Mouse (Mus musculus) left cerebral cortex, postnatal 25 days (tissue): ENCODE measurements around the gene Nid1. TPM values are rescaled to one million over a fixed set of nuclear protein-coding genes. Genes with fewer than 3 reads are reported as not detected.
"Not testable (repeated sequence)": the region's sequence is repeated elsewhere in the genome, so short reads cannot be mapped to it uniquely, and the experiment has no call there.

ENCODE experiments used
- DNase-seq, 2 experiments: peaks; one replicate each; pipeline ENCODE4 v3.0.0; 2022; ENCODE audit warnings: low spot score in 2 of 2, mixed read lengths in 1 of 2
- intact Hi-C: fragments of 180-260 bp; cut with DNase I; formaldehyde crosslinking; loops from one replicate; pipeline ENCODE4 v1.15.1; 2025
- total RNA-seq, 2 experiments: library from RNA; stranded (reverse); gene quantifications; 2 replicates each; pipeline ENCODE4 v1.2.3; 2021

The Nid1 gene
- total RNA-seq, 2 experiments from 2014 or later = 9.2 to 10.0 TPM

DNA sequence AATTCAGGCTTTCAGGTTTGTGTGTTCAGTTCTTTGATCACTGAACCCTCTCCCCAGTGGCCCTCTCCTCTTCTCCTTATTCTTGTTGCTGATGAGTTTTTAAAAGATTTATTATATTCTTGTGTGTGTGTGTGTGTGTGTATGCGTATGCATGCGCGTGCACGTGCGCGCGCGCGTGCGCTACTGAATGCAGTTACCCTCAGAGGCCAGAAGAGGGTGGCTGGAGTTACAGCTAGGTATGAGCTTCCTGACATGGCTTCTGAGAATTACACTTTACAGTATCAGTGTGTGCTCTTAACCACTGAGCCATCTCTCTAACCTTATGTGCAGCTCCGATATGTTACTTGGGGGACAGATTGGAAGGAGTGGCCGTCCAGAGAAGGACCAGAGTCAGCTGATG is 12.6 kb downstream of the Nid1 start:
- DNase-seq, intact Hi-C loops: not testable (repeated sequence)

DNA sequence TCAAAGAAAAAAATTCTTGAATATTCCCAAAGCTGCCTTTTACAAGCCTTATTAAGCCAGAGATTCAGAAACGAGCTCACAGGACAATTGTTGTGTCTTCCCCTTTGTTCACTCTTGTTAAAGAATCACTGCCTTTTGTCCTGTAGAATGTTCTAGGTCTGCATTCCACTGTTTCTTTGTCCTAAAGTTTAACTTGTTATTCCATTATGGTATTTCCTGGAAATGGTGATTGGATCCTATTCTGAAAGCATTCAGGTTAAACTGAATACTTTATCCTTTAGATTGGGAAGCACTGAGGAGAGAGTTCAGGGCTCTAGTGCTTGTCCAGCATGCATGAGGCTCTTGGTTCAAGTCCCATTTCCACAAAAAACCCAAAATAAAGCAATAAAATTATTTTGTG is 13.6 kb downstream of the Nid1 start:
- intact Hi-C loops, DNase-seq: not testable (repeated sequence)

DNA sequence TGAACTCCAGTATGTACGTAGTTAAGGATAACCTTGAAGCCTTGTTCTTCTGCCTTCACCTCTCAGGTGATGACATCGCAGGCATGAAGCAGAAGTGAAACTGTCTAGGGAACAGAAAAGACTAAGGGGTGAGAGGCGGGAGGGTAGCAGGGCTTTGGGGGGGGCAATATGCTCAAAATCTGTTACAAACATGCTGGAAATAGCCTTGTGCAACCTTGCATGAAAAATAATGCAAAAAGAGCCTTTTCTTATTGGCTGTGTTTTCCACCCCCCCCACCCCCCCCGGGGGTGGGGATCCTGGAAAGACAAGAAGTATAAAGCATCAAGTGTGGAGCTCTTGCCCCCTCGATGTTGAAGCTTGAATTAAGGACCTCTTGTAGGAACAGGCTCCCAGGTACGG is 16.0 kb downstream of the Nid1 start:
- intact Hi-C loops, DNase-seq: not testable (repeated sequence)

DNA sequence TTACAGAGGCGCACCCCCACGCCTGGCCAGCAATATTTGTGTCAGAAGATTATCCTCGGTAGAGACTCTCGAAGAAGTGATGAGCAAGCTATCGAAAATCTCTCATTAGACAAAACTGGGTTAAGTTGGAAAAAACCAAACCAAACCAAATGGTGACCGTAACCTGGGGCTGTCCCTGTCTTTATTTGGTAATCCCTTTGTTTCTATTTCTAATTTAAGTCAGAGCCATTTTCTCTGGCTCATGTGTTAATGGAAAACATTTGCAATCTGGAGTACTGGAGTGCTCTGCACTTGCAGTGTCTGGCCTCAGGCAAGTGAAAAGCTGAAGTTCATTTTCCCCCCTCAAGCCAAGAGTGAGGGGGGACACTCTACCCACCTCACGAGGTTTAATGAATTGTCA is 16.9 kb downstream of the Nid1 start:
- DNase-seq, intact Hi-C loops: not testable (repeated sequence)

DNA sequence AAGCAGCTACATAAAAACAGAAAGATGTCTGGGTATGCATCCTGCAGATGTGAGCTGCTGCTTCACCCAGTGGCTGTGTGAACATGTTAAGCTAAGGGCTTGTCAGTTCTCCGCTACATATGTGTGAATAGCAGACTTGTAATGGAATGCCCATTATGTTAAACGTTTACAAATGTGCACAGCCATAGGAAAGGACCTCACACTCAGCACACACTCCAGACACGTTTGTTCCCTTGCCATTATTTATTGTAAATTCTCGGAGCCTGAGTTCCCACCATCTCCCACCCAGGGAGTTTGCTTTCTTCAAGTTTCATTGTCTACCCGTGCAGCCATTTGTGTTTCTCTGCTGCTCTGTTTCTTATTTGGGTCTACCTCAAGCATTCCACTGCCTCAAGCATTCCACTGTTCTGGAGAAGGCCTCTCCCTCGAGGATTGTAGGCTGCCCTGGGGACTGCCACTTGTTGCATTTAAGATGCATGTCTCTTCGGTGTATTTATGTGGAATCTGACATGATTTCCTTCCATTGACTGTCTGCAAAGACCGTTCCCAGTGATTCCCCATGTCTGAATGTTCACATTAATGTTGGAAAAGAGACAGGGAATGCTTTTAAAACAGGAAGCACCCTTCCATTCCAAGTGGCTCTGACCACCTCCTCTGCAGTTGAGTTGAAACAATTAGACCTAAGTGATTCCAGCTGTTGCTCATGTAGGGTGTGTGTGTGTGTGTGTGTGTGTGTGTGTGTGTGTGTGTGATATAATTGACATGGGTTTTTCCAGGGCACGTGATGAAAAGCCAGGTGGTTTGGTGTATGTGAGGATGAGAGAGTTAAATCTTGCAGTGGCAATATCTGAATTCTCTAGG is 18.5 kb downstream of the Nid1 start:
- intact Hi-C loops, DNase-seq: not testable (repeated sequence)

DNA sequence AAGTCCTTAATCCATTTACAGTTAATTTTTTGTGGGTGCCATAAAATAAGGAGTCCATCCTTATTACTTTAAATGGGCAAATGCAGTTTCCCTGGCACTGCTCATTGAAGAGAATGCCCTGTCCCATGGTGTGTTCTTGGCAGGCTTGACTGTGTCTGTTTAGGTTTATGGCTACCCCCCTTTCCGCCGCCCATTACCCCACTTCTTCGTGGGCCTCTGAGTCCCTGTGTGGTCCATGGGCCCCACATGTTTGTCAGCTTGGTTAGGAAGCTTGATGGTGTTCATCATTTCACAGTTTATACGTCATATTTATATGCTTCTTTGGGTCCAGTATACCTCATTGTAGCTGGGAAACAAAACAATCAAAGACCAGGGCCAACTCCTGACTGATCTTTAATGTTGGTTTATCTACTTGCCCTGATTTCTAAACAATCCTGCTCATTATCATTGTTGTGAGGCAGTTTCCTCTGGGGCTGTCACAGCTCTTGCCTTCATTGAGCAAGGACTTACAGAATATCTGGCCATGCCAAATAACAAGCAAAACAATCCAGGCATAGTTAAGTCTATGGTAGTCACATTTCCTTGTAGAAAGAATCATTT is 20.9 kb downstream of the Nid1 start:
- intact Hi-C loops = no loop called here
- no peak for DNase-seq

DNA sequence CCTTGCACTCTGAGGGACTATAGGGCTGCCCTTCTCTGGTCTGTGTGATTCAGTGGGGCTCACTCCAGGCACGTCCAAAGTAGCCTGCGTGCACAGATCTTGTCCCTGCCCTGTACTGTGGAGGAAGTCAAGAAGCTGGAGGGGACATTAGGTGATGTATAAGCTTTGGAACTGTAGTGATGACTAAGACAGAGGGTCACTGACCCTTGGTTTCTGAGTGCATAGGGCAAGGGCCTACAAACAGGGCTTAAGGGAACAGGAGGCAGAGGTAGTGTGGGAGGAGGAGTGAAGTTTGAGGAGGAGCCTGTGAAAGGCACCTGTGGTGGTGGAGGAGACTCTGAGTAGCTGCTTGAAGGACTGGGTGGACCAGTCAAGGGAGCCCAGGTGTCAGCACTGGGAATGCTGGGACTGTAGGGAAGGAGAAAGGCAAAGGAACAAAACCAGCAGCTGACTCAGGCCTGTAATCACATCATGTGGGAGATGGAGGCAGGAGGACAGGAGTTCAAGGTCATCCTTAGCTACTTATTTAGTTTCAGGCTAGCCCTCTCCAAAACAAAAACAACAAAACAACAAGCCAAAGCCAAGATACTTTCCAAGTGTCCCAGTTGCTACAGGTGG is 23.3 kb downstream of the Nid1 start:
- DNase-seq = no peak
- intact Hi-C loops = no loop called here

DNA sequence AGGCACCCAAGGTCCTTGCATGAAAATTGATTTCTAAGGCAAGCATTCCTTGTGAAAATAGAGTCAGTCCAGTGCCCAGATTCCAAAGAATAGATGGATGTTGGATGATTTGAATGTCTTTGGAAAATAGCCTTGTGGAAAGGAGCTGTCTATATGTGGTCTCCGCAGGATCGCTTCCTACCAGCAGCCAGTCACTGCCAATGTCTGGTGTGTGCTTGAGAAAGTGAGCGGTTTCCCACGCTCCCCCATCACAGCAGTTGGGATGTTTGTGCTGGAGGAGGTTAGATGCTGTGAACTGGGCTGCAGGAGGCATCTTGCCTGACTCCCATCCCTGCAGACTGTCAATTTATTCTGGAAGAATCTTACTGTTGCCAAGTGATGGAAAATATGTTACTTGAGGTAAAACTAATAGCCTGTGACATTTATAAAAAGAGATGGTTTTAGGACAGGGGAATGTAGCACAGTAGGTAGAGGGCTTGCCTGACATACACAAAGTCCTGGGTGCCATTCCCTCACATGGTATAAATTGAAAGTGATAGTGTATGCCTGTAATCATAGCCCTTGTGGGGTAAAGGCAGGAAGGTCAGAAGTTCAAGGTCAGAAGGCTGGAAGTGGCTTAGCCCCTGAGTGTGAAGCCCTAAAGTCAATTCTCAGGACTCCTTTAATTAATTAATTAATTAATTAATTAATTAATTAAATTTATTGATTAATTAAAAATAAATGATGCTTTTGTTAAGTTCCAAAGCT is 24.3 kb downstream of the Nid1 start:
- peak in 1 of 2 experiments; percentile 11 for DNase-seq
- intact Hi-C loops = no loop called here

DNA sequence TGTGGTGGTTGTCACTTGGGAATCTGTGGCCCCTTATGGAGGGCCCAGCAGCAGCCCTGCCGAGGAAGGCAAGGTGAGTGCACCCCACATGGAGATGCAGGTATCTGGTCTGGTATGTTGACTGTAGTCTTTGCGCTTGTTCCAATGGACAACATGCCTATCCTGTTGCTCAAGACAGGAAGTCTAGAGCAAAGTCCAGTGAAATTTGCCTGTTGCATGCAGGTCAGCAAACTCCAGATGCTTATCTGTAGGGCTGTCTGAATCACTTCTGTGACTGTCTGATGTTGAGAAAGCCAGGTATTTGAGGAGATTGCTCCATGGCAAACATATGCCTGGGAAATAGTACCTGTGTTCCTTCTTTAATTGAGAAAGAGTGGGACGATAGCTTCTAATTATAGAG is 26.6 kb downstream of the Nid1 start:
- intact Hi-C loops = no loop called here
- no peak for DNase-seq

DNA sequence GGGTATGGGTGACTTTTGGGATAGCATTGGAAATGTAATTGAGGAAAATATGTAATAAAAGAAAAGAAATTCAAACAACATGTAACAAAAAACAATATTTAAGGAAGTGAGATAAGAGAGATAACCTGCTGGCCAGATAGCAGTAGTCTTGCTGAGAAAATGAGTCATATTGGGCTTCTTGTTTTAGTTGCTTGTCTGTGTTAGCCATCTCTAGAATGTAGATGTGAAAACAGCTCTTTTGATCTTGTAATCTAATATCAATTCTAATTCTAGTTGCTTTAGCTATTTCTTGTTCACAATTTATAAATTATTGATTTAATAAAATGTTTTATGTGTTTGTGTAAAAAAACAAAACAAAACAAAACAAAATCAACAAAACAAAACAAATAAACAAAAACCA is 29.9 kb downstream of the Nid1 start:
- intact Hi-C loops, DNase-seq: not testable (repeated sequence)

DNA sequence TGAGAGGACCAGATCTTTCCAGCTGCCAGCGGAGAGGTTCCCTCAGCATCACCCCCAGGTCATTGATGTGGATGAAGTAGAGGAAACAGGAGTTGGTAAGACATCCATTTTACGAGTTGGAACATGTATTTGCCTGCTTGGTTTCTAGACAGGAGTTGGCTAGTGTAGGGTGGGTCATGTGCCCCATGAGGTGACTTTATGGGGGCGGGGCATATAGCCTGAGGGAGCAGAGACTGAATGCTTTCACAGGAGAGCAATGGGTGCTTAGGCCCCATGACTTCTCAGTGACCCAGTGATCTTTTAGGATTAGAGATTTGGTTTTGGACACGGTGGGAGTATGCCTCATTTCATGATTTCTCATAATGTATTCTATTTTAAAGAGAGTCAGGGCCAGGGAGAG is 31.2 kb downstream of the Nid1 start:
- DNase-seq = no peak
- intact Hi-C loops = no loop called here

DNA sequence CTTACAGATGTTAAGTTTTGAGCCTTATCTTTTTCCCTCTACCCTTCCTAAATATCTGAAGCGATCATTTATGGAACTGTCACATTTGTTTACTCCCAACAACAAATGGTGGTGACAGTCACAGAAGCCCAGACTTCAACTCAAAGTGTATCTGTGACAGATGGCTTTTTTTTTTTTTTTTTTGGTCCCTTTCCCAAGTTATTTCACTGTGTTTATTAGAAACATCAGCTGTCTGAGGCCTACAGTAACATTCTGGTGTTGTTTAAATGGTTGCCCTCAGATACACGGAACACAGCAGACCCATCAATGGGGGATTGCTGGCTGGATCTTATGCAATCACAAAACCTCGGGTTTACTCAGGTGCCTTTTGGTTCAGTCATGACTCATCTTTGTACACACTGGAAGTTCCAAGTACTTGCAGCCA is 34.0 kb downstream of the Nid1 start:
- DNase-seq = no peak
- intact Hi-C loops = no loop called here

DNA sequence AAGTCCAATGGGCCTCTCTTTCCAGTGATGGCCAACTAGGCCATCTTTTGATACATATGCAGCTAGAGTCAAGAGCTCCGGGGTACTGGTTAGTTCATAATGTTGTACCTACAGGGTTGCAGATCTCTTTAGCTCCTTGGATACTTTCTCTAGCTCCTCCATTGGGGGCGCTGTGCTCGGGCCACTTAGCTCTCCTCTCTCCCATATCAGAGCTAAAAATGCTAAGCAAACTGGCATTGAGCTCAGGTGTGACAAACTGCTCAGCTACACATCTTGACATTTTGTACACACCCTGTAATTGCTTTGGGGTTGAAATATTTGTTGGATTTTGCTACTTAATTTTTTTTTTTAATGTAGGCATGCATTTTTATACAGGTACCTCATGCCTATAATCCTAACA is 37.1 kb downstream of the Nid1 start:
- intact Hi-C loops, DNase-seq: not testable (repeated sequence)

DNA sequence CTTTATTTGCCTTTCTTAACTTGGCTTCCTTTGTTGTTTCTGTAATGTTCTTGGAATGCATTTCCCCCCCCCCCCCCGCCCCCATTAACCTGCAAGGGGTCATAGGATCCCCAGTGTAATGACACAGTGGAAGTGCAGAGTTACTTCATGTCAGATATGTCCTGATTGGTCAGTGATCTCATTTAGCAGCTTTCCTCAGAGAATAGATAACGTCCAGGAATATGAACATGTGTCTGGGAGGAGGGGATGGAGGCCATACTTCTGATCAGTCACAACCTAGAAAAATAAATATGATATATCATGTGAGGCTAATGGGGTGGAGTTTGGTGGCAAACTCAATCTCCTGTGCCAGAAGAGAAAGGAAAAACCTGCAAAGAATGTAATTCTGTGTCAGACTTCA is 37.6 kb downstream of the Nid1 start:
- DNase-seq = no peak
- intact Hi-C loops = no loop called here

DNA sequence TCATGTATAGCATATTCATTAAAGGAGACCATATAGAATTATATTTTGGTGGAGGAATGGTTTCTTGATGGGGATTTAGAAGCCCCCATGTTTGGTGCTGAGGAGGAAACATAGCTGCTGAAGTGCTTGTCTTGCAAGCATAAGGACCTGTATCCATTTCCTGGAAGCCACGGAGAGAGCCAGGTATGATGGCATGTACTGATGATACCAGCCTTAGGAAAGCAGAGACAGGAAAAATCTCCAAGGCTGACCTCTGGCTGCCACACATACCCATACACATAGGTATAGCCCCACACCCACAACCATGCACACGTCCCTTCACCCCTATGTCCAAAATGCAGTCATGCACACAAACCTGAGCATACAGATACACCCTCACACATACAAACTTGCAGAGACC is 39.2 kb downstream of the Nid1 start:
- intact Hi-C loops = no loop called here
- no peak for DNase-seq

DNA sequence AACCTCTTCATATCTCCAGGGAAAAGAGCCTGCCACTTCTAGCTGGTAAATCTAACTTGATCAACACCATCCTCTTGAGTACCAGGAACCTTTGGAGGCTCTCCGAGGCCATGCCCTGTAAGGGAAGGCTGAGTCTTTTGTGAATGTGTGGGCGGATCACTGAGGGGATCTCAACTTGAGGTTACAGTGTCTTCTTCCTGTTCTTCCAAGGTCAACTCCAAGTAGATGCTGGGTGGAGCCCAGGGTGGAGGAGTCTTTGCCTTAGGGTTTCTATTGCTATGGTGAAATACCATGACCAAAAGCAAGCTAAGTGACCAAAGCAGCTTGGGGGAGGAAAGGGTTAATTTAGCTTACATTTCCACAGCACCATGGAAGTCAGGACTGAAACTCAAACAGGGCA is 39.7 kb downstream of the Nid1 start:
- intact Hi-C loops = no loop called here
- no peak for DNase-seq

DNA sequence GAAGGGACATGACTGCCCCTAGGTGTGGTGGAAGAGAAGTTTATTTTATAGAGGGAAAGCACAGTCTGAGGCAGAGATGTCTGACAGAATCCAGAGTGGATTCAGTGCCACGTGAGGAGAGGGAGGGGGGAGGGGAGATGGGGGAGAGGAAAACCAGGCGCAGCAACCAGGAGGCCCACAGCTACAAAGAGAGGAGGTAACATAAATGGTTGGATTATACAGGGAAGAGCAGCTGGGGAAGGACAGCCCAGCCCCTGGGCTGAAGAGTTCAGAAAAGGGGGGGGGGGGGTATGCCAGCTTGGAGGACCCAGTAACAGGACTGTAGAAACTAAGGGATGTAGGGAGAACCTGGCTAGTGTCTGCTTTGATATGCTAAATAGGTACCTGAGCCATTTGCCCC is 42.6 kb downstream of the Nid1 start:
- no peak for DNase-seq
- intact Hi-C loops = no loop called here

DNA sequence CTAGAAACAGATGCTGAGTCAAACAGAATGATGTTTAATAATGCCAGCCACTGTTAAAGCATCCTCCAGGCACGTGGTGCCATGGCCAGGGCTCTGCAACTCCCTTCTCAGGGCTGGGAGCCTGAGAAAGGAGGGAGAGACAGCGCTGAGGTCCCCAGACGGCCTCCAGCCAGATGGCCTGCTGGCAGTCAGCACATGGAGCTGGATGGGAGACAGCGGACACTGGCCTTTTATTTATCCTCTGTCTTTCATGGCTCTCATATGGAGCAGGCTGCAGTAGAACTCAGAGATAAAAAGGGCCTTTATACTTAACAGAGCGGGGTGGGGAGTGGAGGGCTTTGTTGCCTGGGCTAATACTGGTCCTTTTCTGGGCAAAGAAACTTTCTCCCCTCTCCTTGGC is 43.7 kb downstream of the Nid1 start:
- peak; percentile 15 to 19 for DNase-seq
- intact Hi-C loops = no loop called here

DNA sequence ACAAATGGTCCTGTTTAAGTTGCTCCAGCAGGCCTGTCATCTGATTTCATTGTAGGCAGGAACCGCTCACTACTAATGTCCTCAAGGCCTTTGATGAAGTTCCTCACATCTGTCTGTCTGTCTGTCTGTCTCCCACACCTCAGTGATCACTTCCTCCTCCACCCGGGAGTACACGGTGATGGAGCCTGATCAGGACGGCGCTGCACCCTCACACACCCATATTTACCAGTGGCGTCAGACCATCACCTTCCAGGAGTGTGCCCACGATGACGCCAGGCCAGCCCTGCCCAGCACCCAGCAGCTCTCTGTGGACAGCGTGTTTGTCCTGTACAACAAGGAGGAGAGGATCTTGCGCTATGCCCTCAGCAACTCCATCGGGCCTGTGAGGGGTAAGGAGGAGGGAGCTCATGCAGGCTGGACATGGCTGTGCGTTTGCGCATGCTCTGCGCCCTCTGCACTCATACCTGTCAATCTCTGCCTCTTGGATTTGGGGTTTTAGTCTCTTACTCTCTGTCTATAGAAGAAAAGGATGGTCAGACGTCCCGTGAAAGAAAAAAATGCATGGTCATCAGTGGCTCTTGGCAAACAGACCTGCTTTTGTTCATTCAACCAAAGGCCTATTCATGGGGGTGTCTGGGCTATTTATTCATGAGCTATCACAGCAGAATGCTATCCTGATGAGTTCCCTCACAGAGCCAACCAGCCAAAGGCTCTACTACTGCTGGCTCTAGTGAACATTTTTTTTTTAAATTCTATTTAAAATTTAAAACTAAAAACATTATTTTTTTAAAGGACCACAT is 44.7 kb downstream of the Nid1 start:
- intact Hi-C loops = no loop called here
- no peak for DNase-seq
